Mouse (Mus musculus): ENCODE measurements around the gene Otud7b. TPM values are rescaled to one million over a fixed set of nuclear protein-coding genes. Genes with fewer than 3 reads are reported as not detected.
A peak's percentile ranks its signal among the peaks of the same experiment; 100 is the strongest.

The Otud7b gene
- polyA plus RNA-seq (2015; fragmentation: Nextera tagmentation; extraction: Ambion mirVana): 11.3 and 11.4 TPM in 2 replicates

DNA sequence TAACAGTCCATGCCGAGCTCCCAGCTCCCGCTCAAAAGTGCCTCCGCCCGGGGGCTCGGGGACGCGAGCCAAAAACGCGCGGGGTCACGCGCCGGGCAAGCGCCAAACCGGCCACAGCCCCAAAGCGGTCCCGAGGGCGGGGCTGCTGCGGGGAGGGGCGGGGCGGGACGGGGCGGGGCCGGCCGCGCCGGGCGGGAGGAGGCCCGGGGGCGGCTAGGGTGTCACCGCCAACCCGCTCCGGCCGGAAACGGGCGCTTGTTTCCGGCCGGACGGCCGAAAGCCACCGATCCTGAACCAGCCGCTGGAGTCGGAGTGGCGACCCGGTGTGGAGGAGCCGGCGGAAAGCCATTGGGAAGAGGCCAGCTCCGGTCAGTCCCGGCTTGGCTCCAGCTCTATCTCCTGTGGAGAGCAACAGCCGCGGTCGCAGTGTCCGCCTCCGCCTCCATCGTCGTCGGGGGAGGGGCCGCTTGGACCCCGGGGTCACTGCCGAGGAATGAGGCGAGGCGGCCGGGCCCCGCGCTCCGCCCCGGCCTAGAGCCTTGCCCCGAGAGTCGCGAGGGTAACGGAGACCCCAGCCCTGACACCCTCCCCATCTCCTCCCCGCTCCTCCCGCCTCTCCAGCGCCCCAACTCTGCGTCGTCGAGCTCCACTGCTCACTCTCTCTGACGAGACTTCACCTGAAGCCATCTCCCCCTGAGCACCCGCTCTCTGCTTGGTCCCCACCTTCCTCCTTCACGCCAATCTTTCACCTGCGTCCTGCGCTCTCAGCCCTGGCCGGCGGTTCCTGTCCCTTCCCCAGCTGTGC, at the start of gene Otud7b:
TSS of gene Otud7b (plus strand) at position 267 of the 805 bp plus-strand sequence.
- Histone ChIP-seq H3K4me1 (replicated peaks) (peaks cover 54% of the 10 kb centered on the region), H3K36me3 (0 out of 2 replicates have a peak, but pooled peaks cover 3% of the 10 kb centered on the region), H3K4me3 (replicated peaks) (peak within 1 kb of the TSS; percentile 90), H3K4me2 (peak within 1 kb of the TSS; percentile 92), H3K27me3 (no peaks in the 10 kb centered on the region), H3K9me3 (replicated peaks) (no peaks in the 10 kb centered on the region), H3K27ac (peak within 1 kb of the TSS; percentile 92), H3K9ac (peak within 1 kb of the TSS; percentile 97)
- peak; percentile 90 for ATAC-seq (ENCODE audit: low read depth)
- WGBS (ENCODE audit: insufficient replicate concordance): under 1% methylated on average over 74 of the region's 84 CpGs
- DNase-seq: peak; percentile 66

GRCm38 (mm10) chr3:96055294-96055693, 49.0 kb upstream of the Otud7b start:
- 76% methylated on average over 6 of the region's 6 CpGs for WGBS (ENCODE audit: insufficient replicate concordance)
- Histone ChIP-seq H3K4me1 (replicated peaks) (peaks cover 20% of the 10 kb centered on the region), H3K36me3 (peaks cover 10% of the 10 kb centered on the region), H3K9ac (no peak overlapping the region), H3K4me3 (replicated peaks) (no peak overlapping the region), H3K9me3 (replicated peaks) (no peaks in the 10 kb centered on the region), H3K4me2 (no peak overlapping the region), H3K27ac (no peak overlapping the region), H3K27me3 (no peaks in the 10 kb centered on the region)
- DNase-seq (no peak), ATAC-seq (ENCODE audit: low read depth) (no peak)

DNA sequence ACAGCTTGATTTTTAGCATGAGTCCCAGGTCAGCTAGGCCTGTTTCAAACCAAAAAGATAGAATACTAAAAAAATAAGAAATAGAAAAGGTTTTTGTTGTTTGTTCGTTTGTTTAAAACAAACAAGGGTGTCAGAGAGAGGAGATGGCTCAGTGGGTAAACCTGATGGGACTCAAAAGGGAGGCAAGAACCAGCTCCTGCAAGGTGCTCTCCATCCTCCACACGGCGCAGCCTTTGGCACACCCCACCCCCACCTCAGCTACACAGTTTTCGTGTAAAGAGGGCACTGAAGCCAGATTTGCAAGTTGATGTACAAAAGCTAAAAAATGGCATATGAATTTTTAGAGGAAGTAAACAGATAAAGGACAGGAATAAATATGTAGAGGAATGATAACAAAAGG, 48.3 kb upstream of the Otud7b start:
- H3K27ac ChIP-seq: no peak overlapping the region; the same call in 1 of the 2 replicates
- DNase-seq (no peak), ATAC-seq (ENCODE audit: low read depth) (no peak)
- peaks cover 20% of the 10 kb centered on the region for H3K4me1 ChIP-seq (replicated peaks)
- no peak overlapping the region for H3K4me3 ChIP-seq (replicated peaks)
- H3K36me3 ChIP-seq: peaks cover 10% of the 10 kb centered on the region
- no peaks in the 10 kb centered on the region for H3K27me3 ChIP-seq
- WGBS (ENCODE audit: insufficient replicate concordance): 78% methylated on average over 4 of the region's 4 CpGs
- H3K9ac ChIP-seq: no peak overlapping the region
- H3K9me3 ChIP-seq (replicated peaks): no peaks in the 10 kb centered on the region
- H3K4me2 ChIP-seq: peak overlapping the region; percentile 42; the same call in 1 of the 2 replicates

DNA sequence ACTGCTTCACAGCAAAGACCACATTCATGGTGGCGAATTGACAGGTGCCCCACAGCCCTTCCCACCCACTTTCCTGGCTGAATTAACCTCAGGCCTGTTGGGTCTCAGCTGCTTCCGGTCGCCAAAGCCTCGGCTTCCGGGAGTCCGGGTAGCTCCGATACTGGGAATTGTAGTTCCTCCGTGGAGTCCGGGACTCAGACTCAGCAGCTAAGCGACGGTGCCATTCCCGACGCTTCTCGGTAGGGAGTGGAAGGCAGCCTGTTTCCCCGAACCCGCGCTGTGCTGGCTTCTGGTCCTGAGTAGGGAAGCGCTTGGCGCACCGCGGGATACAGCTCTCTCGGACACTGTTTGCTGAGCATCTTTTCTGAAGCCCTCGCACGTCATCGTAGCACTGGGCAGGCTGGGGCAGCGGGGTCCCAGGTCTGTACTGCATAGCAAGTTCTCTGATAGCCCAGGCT, 46.6 kb upstream of the Otud7b start:
- DNase-seq (peak; percentile 82), ATAC-seq (ENCODE audit: low read depth) (peak; percentile 92)
- H3K4me1 ChIP-seq (replicated peaks): peaks cover 20% of the 10 kb centered on the region
- H3K9me3 ChIP-seq (replicated peaks): no peaks in the 10 kb centered on the region
- WGBS (ENCODE audit: insufficient replicate concordance): under 1% methylated on average over 26 of the region's 26 CpGs
- H3K36me3 ChIP-seq: peaks cover 10% of the 10 kb centered on the region
- peak overlapping the region; percentile 81 for H3K4me2 ChIP-seq
- H3K27ac ChIP-seq: peak overlapping the region; percentile 91
- peak overlapping the region; percentile 87 for H3K9ac ChIP-seq
- H3K4me3 ChIP-seq (replicated peaks): peak overlapping the region; percentile 76
- H3K27me3 ChIP-seq: no peaks in the 10 kb centered on the region

GRCm38 (mm10) chr3:96058231-96058896, 46.0 kb upstream of the Otud7b start, which contains the start of gene Vps45:
TSS of gene Vps45 (minus strand) at chr3:96058466.
- Histone ChIP-seq H3K36me3 (peaks cover 10% of the 10 kb centered on the region), H3K9ac (peak within 1 kb of the TSS; percentile 87), H3K4me1 (replicated peaks) (peaks cover 20% of the 10 kb centered on the region), H3K27me3 (0 out of 2 replicates have a peak, but pooled peaks cover 3% of the 10 kb centered on the region), H3K27ac (peak within 1 kb of the TSS; percentile 91), H3K4me3 (replicated peaks) (peak within 1 kb of the TSS; percentile 76), H3K9me3 (replicated peaks) (no peaks in the 10 kb centered on the region), H3K4me2 (peak within 1 kb of the TSS; percentile 81)
- 2% methylated on average over 18 of the region's 18 CpGs for WGBS (ENCODE audit: insufficient replicate concordance)
- ATAC-seq (ENCODE audit: low read depth): peak; percentile 84
- DNase-seq: peak; percentile 72

DNA sequence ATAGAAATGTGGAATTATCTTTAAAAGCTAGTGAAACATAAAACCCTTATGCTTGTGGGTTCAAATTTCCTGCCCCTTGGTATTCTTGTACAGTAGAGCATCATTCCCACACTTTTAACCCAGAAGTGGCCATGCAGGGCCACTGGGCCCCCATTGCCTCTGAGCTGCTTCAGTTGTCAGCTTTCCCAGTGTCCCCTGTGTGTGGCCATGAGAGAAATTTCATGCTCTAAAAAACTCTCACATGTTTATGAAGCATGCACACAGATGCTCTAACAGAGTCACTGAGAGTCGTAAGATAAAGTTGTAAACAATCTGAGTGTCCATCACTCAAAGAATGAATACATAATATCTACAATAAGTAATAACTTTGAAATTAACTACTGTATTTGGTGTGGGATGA, 44.2 kb upstream of the Otud7b start:
- no peak for DNase-seq
- H3K9ac ChIP-seq: no peak overlapping the region
- no peak overlapping the region for H3K4me3 ChIP-seq (replicated peaks)
- WGBS (ENCODE audit: insufficient replicate concordance): 73% methylated on average over 1 of the region's 1 CpGs
- H3K4me2 ChIP-seq: no peak overlapping the region
- H3K4me1 ChIP-seq (replicated peaks): peaks cover 20% of the 10 kb centered on the region
- H3K36me3 ChIP-seq: peaks cover 10% of the 10 kb centered on the region
- ATAC-seq (ENCODE audit: low read depth): no peak
- H3K9me3 ChIP-seq (replicated peaks): no peaks in the 10 kb centered on the region
- no peak overlapping the region for H3K27ac ChIP-seq
- H3K27me3 ChIP-seq: 0 out of 2 replicates have a peak, but pooled peaks cover 3% of the 10 kb centered on the region

DNA sequence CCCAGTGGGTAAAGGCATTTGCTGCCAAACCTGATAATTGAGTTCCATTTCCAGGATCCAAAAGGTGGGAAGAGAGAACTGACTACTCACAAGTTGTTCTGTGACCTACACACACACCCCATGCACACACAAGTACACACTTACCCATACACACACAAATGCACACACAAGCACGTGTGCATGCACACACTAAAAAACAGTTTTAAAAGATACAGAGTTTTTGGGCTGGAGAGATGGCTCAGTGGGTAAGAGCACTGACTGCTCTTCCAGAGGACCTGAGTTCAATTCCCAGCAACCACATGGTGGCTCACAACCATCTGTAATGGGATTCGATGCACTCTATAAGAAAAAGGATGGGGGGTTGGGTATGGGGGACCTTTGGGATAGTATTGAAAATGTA, 41.0 kb upstream of the Otud7b start:
- WGBS (ENCODE audit: insufficient replicate concordance): 70% methylated on average over 2 of the region's 2 CpGs
- ATAC-seq (ENCODE audit: low read depth): no peak
- Histone ChIP-seq H3K4me2 (no peak overlapping the region), H3K27ac (no peak overlapping the region), H3K9ac (no peak overlapping the region), H3K4me1 (replicated peaks) (peaks cover 12% of the 10 kb centered on the region), H3K27me3 (0 out of 2 replicates have a peak, but pooled peaks cover 3% of the 10 kb centered on the region), H3K4me3 (replicated peaks) (no peak overlapping the region), H3K36me3 (no peaks in the 10 kb centered on the region), H3K9me3 (replicated peaks) (no peaks in the 10 kb centered on the region)
- DNase-seq: no peak

DNA sequence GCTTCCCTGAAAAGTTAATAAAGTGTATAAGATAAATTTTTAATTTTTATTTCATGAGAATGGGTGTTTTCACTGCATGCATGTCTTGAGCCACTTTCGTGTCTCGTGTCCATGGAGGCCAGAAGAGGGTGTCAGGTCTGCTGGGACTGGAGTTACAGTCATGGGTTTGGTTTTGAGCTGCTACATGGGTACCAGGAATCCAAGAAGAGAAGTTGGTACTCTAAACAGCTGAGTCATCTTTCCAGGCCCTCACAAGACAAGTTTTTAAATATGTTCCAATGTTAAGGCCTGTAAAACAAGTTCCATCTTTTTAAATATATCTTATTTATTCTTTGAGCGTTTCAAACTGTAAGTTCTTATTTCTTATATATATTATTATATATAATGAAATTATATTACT, 40.1 kb upstream of the Otud7b start:
- Histone ChIP-seq H3K4me3 (replicated peaks) (no peak overlapping the region), H3K4me2 (no peak overlapping the region), H3K27me3 (0 out of 2 replicates have a peak, but pooled peaks cover 3% of the 10 kb centered on the region), H3K27ac (no peak overlapping the region), H3K36me3 (no peaks in the 10 kb centered on the region), H3K4me1 (replicated peaks) (peaks cover 11% of the 10 kb centered on the region; the same call in 1 of the 2 replicates), H3K9me3 (replicated peaks) (no peaks in the 10 kb centered on the region), H3K9ac (no peak overlapping the region)
- DNase-seq (no peak), ATAC-seq (ENCODE audit: low read depth) (no peak)
- 69% methylated on average over 3 of the region's 3 CpGs for WGBS (ENCODE audit: insufficient replicate concordance)

DNA sequence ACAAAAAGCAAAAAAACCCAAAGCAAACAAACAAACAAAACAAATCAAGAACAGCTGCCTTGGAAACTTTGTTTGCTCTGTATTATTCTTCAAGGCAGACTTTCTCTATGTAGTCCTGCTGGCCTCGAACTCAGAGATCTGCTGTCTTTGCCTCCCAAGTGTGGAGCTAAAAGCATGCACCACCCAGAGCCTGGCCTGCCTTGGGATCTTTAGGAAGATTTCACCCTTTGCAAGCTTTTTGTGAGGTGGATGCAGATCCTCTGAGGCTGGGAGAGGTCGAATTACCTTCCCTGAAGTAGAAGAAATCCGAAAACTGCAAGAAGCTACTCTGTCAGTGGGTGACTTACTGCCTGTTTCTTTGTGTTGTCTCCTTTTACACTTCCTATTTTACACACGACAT, 39.2 kb upstream of the Otud7b start:
- H3K9ac ChIP-seq: no peak overlapping the region
- H3K9me3 ChIP-seq (replicated peaks): no peaks in the 10 kb centered on the region
- no peak for ATAC-seq (ENCODE audit: low read depth)
- H3K4me3 ChIP-seq (replicated peaks): no peak overlapping the region
- H3K27me3 ChIP-seq: 0 out of 2 replicates have a peak, but pooled peaks cover 3% of the 10 kb centered on the region
- H3K27ac ChIP-seq: no peak overlapping the region
- WGBS (ENCODE audit: insufficient replicate concordance): 35% methylated on average over 4 of the region's 4 CpGs
- H3K4me1 ChIP-seq (replicated peaks): peaks cover 11% of the 10 kb centered on the region; the same call in 1 of the 2 replicates
- H3K36me3 ChIP-seq: no peaks in the 10 kb centered on the region
- no peak for DNase-seq
- no peak overlapping the region for H3K4me2 ChIP-seq

GRCm38 (mm10) chr3:96065754-96066375, 38.5 kb upstream of the Otud7b start:
- peaks cover 11% of the 10 kb centered on the region; the same call in 1 of the 2 replicates for H3K4me1 ChIP-seq (replicated peaks)
- WGBS (ENCODE audit: insufficient replicate concordance): 32% methylated on average over 20 of the region's 20 CpGs
- no peaks in the 10 kb centered on the region for H3K9me3 ChIP-seq (replicated peaks)
- H3K36me3 ChIP-seq: no peaks in the 10 kb centered on the region
- H3K27me3 ChIP-seq: 0 out of 2 replicates have a peak, but pooled peaks cover 3% of the 10 kb centered on the region
- no peak overlapping the region for H3K9ac ChIP-seq
- H3K4me2 ChIP-seq: peak overlapping the region; percentile 42
- no peak overlapping the region for H3K27ac ChIP-seq
- H3K4me3 ChIP-seq (replicated peaks): no peak overlapping the region
- ATAC-seq (ENCODE audit: low read depth) (no peak), DNase-seq (peak; percentile 38)

- 75% methylated on average over 5 of the region's 5 CpGs for WGBS (ENCODE audit: insufficient replicate concordance)
- Histone ChIP-seq H3K9me3 (replicated peaks) (no peaks in the 10 kb centered on the region), H3K4me2 (no peak overlapping the region), H3K27ac (no peak overlapping the region), H3K4me1 (replicated peaks) (peaks cover 11% of the 10 kb centered on the region; the same call in 1 of the 2 replicates), H3K9ac (no peak overlapping the region), H3K27me3 (0 out of 2 replicates have a peak, but pooled peaks cover 3% of the 10 kb centered on the region), H3K4me3 (replicated peaks) (no peak overlapping the region), H3K36me3 (no peaks in the 10 kb centered on the region)
- no peak for ATAC-seq (ENCODE audit: low read depth)
- no peak for DNase-seq
These were observed 37.6 kb upstream of the Otud7b start for GRCm38 (mm10) chr3:96066741-96067140.
